Mouse (Mus musculus): ENCODE data around the gene Foxo3.
A peak's percentile ranks its signal among the peaks of the same experiment; 100 is the strongest.

Foxo3 gene

DNA sequence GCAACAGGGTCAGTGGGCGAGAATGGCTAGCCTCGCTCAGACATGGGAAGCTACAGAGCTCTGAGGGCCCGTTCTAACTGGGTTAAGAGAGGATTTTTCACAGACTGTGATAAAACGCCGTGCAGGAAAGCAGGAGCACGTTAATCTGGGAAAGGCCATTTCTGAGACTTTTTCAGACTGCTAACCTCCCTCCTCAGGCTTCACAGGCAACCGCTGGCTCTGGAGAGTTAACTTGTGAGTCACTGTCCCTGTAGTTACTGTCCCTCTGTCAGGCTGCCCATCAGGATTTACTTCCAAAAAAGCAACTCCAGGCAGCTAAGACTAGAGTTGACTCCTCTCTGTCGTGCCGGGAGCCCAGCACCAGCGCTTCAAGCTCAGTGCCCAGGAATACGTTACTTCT lies 54.6 kb downstream of the Foxo3 start:
- no peak for DNase-seq

DNA sequence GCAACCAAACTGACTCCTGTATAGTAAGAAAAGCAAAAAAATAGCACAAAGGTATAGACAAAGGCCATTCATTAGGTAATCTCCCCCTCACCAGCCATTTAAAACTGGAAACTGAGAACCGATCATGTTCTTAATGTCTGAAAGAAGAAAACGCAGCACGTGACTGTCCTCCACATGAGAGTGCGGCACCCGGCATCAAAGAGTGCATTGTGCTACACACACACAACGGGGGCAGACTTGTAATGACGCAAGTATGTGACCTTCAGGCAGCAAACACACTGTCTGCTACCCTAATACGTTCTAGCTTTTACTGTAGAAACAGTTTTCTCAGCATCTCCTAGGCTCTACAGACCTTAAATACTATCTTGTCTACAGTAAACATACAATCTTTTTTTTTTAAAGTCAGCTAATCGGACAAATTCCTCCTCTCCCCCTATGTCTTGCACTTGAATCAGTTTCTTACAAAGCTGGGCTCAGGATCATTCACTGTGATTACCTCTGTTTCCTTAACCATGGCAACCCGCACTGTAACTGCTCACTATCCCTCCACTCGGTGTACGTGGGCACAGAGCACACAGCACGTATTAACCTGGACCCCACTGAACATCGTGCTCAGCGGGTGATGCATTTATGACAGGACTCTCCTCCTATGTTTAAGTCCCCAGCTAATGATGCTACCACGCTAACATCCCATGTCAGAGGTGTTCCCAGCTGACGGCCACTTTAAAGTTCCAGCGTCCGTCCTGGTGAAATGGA lies 55.2 kb downstream of the Foxo3 start:
- DNase-seq: no peak

DNA sequence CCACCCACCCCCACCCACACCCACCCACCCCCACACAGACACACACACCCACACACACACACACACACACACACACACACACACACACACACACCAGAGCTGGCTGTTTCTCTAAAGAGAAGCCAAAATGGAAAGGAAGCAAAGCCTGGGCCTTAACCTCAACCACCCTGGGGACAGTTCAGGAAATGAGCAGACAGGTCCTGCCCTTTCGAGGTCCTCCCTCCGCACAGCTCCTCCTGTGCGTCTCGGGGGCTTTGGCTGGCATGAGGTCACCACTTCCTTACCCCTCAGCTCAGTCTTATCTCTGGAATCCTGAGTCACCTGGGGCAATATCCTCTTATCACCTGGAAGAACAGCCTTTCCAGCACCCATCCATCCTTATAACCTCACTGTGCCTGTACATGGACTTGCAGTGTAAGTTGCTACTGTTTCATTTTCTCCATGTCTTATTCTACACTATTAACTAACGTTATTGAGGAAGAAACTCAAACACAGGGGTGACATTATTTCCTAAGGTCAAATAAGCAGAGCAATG lies 56.1 kb downstream of the Foxo3 start:
- no peak for DNase-seq

DNA sequence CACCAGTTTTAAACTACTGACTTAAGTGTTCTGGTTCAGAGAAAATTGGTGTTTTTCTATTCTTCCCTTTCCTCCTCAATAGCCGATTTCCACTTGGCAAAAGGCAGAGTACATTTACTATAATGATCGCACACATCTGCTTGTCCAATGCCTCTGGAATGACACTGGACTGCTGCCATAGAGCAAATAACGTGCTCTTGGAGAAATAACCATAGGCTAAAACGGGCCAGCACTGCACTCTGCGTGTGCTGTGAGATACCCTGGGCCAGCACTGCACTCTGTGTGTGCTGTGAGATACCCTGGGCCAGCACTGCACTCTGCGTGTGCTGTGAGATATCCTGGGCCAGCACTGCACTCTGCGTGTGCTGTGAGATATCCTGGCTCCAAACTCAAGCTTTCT lies 65.1 kb downstream of the Foxo3 start:
- no peak for DNase-seq

DNA sequence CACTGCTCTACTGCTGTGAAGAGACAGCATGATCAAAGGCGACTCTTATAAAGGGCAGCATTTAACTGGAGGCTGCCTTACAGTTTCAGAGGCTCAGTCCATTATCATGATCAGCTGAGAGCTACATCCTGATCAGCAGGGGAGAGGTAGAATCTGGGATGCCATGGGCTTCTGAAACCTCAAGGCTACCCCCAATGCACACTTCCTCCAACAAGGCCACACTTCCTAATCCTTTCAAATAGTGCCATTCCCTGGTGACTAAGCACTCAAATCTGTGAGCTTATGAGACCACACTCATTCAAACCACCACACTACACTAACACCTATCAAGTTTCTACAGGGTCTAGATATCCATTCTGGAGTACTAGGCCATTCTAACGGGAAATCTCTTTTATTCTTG lies 65.9 kb downstream of the Foxo3 start:
- no peak for DNase-seq

DNA sequence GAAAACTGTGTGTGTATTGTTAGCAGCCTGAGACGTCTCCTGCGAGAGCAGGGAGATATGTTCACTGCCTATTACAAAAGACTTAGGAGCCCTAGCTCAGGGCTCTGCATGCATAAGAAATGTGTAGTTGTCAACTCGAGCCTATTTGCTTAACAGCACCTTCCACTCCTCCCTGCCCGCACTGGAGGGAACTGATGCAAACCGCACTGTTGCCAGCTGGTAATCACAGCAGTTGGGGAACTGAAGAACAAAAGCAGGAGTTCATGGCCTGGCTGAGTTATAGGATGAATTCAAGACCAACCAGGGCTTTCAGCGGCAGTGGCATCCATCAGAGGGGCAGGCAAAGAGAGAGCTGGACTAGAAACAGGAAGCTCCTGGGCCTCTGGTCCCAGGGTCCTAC lies 66.7 kb downstream of the Foxo3 start:
- no peak for DNase-seq

DNA sequence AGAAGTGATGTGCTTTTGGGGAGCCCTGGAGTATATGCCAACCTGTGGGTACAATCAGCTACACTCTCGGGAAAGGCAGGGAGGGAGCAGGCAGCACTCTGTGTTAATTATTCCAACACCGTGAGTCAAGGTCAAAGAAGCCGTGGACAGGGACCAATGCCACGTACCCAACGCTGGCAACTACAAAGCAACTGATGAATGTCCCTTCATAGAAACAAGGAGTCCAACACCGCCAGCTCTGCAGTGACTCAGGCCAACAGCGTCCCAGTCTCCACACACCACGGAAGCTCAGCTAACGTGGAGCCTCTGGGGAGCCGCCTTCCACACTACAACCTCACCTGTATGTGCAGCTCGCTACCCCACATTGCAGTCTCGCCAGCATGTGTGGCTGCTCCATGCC lies 68.9 kb downstream of the Foxo3 start:
- no peak for DNase-seq

DNA sequence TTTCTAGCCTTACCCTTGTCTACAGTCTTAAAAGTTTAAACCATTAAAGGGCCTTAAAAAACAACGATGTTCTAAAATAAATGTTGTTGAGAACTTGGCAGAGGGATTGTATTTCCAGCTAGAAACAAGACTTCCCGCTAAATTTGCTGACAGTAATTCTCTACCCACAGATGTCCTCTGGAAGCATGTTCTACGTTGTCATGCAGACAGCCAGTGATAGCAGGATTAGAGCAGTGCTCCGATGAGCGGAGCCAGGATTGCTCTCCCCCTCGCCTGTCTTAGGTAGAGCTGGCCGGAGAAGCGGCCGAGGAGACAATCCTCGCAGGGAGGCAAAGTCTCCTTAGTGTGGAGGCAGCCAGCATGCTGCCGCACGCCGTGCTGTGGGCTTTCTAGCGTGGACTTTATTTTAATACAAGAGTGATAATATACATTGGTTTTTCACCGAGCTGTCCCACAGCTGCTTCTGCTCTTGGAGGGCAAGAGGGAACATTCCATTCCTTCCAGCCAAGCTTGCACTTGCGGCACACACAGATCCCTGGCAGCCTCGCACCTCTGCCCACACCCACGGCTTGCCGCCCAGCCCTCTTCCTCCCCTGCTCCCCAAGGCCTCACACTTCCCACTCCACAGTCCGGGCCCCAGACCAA lies 71.7 kb downstream of the Foxo3 start:
- no peak for DNase-seq

DNA sequence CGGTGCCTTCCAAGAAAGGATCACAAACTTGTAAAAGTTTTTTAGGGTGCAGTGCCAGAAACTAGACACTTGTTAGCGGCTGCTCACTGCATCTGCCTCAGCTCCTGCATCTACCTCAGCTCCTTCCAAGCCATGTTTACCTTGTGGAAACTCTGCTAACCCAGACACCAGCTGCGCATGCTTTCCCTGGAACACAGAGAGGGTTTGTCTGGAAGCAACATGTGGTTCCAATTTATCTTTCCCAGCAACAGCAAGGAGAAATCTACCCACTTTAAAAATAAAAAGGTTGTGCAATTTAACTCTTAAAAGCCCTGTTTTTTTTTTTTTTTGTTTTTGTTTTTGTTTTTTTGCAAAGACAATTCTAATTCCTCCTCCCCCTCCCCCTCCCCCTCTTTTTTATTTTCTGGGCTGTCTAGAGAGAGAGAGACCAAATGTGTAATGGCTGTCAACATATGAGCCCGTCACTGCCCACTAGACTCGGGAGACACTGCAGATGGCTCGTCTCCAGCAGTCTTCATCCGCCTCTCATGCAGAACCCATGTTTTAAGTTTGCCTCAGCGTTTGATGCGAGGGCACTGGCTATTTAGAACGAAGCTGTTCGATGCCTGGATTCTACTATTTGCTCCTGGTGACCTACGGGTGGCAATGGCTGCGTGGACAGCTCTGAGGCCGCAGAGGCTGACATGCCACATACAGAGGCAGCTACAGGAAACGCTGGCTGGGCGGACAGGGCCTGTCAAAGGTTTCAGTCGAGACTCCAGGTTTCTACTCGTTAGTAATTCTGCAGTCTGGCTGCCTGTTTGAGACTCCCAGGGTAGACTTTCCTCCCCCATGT lies 73.0 kb downstream of the Foxo3 start:
- DNase-seq: no peak

DNA sequence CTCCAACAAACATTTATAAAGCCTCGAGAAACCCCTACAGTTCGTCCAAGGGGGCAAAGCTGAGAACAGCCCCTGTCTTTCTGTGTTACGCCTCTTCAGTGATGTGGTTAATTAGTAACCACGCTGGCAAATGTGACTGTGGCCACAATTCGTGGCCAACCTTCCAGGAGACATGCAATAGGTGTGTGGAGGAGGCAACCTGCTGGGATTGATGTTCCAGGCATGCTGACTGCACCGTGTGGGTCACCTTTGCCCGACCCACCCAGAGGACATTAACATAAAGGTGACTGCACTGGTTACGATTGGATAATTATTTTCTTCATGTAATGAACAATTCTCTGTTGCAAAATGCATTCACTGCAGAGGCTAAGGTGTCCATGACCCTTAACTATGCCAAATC lies 74.0 kb downstream of the Foxo3 start:
- peak; percentile 12 for DNase-seq

DNA sequence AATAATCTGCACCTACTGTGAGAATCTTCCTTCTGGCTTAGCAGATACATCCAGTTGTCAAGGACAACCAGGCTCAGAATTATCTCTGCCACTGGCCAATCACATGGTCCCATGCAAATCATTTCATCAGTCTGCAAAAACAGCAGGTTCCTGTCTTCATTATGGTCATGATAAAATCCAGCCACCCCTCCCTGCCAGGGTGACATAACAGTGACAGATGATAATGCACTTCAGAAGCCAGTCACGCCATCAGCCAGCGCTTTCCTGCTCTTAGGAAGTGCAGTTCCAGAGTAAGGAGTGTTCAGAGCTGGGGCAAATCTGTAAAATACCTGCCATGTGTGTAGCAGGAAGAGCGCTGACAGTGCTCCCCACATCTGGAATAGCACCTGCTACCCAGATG lies 77.1 kb downstream of the Foxo3 start:
- DNase-seq: peak; percentile 66

DNA sequence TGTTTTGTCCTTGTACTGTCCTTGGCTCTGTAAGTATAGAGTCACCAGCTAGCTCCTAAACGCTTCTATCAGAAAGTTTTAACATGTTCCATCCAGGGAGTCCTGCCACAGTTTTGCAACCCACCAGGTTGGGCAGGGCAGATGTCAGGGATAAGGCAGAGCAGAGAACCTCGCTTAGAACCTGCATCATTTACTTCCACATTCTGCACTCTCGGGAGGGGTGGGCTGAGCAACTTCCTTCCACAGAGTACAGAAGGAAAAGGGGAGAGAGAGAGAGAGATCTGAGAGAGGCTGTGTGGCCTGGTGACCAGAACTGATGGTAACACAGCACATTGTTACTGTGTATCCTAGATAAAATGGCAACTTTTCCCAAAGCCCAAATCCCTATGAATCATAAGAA lies 77.9 kb downstream of the Foxo3 start:
- no peak for DNase-seq

DNA sequence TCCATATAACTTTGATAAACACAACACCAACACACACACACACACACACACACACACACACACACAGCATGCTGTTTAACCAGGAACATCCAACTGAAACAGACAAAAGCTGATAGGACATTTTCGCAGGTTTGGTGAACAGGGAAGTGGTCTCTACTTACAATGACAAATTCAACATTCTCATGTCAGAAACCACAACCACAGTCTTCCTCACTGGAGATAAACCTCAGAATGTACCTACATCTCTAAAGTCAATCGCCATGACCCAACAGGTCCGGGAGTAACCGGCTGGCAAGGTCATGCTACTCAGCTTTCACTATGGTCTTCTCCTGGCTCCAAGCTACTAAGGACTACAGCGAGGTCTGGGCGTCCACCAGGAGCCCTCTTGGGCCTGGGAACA lies 81.8 kb downstream of the Foxo3 start:
- no peak for DNase-seq

DNA sequence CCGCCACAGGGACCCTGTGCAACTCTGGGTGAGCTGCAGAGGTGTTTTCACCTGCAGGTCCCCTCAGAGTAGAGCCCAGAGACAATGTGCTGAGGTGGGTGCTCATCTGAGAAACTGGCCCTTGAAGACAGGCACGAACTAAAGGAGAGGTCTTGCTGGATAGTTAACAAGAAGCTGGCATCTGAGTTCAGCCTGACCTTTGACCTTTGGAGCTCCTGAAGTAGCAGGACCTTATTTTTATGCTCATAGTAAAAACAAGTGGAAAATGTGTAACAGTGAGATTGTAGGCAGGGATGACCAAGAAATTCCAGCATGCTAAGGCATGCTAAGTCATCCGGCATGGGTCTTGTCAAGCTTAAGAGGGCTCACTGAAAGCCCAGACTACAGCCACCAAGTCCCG lies 82.6 kb downstream of the Foxo3 start:
- no peak for DNase-seq

DNA sequence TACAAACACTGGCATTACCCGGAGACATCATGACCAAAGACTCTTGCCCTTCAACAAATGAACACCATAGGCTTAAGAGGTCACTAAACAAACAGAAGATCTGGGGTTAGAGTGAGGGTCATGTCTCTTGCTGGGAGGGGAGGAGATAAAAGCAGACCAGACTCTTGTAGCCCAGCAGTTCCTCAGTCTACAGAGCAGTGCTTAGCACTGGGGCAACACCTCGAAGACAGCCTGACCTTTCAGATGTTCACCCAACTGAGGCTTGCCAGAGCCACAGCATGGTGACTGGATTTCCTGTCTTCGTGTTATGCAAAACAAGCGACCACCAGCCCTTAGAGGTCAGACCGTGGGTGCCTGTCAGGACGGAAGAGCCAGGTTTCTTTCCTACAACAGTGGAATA lies 83.6 kb downstream of the Foxo3 start:
- DNase-seq: no peak

DNA sequence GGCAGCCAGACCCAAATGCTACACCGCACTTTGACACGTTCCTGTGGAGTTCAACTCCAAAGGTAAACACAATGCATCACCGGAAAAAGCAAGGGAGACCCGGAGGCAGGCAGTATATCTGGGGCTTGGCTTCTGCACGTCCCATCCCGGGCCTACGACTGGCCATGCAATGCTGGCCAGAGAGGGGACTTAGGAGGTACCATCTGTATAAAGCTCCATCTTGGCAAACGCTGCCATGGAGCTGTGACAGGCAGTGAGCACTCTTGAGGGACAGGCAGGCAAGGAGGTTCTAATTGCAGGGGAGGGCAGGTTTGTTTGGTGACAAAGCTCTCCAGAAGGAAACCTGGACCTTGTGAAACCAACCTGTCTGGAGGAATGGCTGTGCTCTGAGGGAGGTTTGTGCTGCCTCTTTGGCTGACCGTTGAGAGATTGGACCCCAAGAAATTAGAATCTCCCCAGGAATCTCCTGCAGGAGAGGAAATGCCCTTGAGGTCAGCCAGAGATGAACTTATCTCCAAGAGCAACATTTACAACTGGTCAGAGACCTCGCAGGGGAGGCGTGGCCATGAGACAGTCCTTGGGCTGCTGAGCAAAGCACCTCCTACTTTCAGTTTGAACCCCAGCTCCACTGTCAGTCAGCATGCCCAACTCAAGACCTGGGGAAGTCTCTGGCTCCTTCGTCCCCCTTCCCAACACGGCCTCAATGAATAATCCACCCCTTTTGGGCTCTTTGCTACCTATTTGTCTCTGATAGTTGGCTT lies 86.7 kb downstream of the Foxo3 start:
- DNase-seq: peak; percentile 43

DNA sequence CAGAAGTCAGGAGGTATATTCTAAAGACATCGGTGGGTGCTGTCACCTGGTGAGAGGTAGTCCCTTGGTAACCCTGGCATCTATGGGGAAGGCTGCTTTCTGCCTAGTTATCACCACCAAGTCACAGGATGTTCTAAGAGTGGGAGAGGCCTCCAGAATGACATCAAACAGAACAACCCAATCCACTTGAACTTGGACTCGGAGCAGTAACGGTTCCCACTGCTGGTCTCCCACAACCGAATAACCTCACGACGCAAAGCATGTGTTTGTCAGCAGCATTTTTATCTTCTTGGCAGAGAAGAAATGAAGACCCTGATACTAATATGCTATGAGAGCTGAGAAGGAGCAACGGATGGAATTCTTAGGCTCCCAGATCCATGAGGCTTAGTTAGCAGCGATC lies 87.5 kb downstream of the Foxo3 start:
- no peak for DNase-seq

DNA sequence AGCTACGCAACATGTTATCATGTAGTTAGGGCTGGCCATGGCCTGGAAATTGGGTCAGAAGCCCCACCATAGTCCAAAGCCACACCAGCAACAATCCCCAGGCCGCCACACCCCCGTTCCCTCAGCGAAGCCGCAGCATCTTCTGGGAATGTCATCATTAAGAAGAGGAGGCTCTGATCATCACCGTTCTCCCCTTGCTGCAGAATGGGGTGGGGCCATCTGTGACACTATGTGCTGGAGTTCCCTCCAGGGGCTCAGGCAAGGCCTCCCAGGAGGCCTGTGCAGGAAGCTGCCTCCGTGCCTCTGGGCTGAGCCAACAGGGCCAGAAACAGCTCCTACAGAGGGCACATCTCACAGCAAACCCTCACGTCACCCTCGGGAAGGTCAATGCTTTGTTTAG lies 88.5 kb downstream of the Foxo3 start:
- DNase-seq: no peak

DNA sequence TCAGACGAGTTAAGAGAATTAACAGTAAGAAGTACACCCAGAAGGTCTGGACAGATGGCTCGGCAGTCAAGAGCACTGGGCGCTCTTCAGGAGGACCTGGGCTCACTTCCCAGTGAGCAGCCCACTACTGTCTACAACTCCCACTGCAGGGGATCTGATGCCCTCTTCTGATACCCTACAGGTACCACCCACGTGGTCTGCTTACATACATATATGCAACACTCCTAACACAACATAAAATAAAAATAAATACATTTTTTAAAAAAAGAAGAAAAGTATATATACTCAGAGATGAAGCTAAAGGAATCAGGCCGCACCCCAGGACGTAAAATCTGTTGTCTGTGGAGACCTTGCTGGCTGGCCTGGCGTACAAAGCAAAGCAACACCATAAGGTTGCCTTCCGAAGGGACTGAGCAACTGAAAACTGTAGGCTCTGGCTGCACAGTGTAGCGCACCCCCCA lies 89.6 kb downstream of the Foxo3 start:
- no peak for DNase-seq

DNA sequence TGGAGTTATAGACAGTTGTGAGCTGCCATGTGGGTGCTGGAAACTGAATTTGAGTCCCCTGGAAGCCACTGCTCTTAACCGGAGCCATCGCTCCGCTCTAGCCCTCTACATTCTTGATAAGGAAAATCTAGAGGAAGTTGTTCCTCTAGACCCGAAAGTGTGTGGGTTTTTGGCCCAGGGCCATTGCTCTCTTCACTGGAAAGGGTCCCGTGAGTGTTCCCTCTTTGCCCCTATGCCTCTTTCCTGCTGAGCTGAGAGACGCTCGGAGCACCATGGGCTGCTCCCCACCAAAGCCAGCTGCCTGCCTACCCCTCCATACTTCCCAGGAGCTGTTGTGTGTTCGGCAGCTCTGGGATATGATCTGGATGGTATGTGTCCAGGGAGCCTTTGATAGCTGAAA lies 96.2 kb downstream of the Foxo3 start:
- DNase-seq: no peak

DNA sequence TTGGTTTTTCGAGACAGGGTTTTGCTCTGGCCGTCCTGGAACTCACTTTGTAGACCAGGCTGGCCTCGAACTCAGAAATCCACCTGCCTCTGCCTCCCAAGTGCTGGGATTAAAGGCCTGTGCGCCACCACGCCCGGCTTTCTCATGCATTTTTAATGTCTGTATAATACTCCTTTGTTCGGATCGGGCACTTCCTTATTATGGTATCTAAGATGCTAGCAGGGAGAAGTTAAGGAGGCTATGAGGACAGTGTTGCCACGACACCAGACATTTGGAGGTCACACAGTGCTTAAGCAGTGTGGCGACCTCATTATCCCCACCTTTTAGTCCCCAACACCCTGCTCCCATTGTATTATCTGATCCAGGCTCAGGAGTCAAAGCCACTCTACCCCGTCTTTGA lies 97.8 kb downstream of the Foxo3 start:
- DNase-seq: no peak

DNA sequence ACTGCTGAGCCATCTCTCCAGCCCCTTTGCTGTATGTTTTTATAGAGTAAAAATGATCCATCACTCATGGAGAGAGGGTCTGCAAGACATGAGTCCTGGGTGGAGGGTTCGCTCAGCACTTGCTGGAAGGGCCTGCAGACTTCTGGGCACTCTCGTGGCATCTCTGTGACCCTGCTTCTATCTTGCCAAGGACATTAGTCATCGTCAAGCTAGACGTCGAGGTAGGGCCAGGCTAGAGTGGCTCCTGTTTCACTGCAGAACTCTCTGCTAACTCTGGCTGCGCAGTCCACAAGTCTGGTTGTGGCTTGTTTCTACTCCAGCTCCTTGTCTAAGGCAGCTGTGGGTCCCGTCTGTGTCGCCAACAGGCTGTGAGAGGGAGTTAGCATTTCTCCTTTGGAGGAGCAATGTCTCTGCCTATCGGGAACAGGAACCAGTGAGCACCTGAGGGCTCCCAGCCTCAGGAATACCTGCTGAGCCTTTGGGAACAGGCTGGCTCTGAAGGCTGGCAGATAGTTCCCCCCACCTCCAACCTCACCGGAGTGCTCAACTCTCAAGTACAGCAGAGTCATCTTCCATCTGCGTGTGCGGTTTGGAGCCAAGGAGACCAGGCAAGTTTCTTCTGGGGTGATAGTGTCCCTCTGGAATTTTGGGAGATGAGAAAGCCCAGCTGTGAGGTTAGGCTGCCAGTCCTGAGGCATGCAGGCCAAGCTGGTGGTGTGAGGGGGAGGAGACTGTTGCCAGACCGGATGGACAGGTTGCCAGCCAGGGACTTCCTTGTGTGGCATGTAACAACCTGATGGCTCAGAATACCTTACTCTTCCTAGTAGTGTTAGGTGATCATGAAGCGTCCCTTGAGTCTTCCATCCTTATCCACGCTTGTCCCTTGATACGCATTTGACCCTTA lies 98.5 kb downstream of the Foxo3 start:
- no peak for DNase-seq

Data from liver (tissue).